Comparison of ENCODE assay signal across 24 mouse cellular contexts in the genomic region with DNA sequence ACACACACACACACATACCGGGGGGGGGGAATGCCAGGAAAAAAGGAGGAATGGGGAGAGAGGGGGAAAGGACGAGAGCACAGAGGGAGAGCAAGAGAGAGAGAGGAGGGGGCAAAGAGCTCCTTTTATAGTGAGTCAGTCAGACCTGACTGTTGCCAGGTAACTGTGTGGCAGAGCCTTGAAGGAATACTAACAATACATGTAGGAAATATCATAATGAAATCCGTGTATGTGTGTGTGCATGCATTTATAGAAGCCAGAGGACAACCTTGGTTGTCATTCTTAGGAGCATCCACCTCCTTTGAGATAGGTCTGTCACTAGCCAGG.
DNase-seq lines count a peak whose midpoint lies in the region; ATAC-seq and TF ChIP-seq lines count a peak whose summit lies in the region.
"Had no signal": no experiment of that assay in that cellular context is flagged by ENCODE, and none has a peak within 500 bp of the region (broad histone marks: within the 10 kb centered on the region; RNA-seq: fewer than 3 reads in every experiment).

No protein-coding gene starts in this region.

- H3K4me1 ChIP-seq in hindbrain, embryonic 13.5 days (replicated peaks): 0 out of 2 replicates have a peak, but pooled peaks cover 8% of the 10 kb centered on the region
- peaks cover 9% of the 10 kb centered on the region for H3K4me1 ChIP-seq in hindbrain, embryonic 10.5 days (replicated peaks)
- peaks cover 11% of the 10 kb centered on the region for H3K4me1 ChIP-seq in forebrain, embryonic 13.5 days
- H3K4me1 ChIP-seq in hindbrain, embryonic 15.5 days (replicated peaks): no peaks in the 10 kb centered on the region
- H3K4me1 ChIP-seq in midbrain, postnatal 0 days (ENCODE audit: insufficient read depth, low read length): no peaks in the 10 kb centered on the region
- H3K4me1 ChIP-seq: liver, embryonic 15.5 days; lung, embryonic 15.5 days; stomach, embryonic 15.5 days had no signal

- no peaks in the 10 kb centered on the region for H3K9me3 ChIP-seq in hindbrain, embryonic 13.5 days
- H3K9me3 ChIP-seq in hindbrain, embryonic 10.5 days: no peaks in the 10 kb centered on the region
- no peaks in the 10 kb centered on the region for H3K9me3 ChIP-seq in forebrain, embryonic 13.5 days (replicated peaks)
- no peaks in the 10 kb centered on the region for H3K9me3 ChIP-seq in hindbrain, embryonic 15.5 days
- H3K9me3 ChIP-seq in midbrain, postnatal 0 days (ENCODE audit: low read length): no peaks in the 10 kb centered on the region
- H3K9me3 ChIP-seq: limb, embryonic 10.5 days; liver, embryonic 15.5 days; lung, embryonic 15.5 days; stomach, embryonic 15.5 days had no signal

- no peak for TF ChIP-seq CTCF in midbrain, postnatal 0 days (IDR thresholded peaks at IDR 0.05)

- no peak for DNase-seq in hindbrain, embryonic 10.5 days (ENCODE audit: low spot score)
- peak; percentile 28 for DNase-seq in midbrain, postnatal 0 days (ENCODE audit: low spot score)
- DNase-seq in testis, postnatal 14 days (ENCODE audit: low spot score): no peak
- no peak for DNase-seq in embryo, embryonic 10 days (ENCODE audit: low spot score)
- DNase-seq: adrenal gland, postnatal 14 days; cerebellum, adult 9-10 months; gastrocnemius, postnatal 36 days; heart, adult 2 months; kidney, adult 18-20 months; liver; lung, postnatal 36 days; right cerebral cortex, postnatal 4 days had no signal

- 0 out of 2 replicates have a peak overlapping the region, but pooled peaks have one; percentile 25 for H3K4me2 ChIP-seq in hindbrain, embryonic 13.5 days
- peak overlapping the region; percentile 25; the same call in 1 of the 2 replicates for H3K4me2 ChIP-seq in forebrain, embryonic 13.5 days
- peak overlapping the region; percentile 37 for H3K4me2 ChIP-seq in hindbrain, embryonic 15.5 days
- no peak overlapping the region for H3K4me2 ChIP-seq in midbrain, postnatal 0 days (ENCODE audit: low read depth, low read length, poor library complexity, severe bottlenecking)
- H3K4me2 ChIP-seq: liver, embryonic 15.5 days; lung, embryonic 15.5 days; stomach, embryonic 15.5 days had no signal

- no peaks in the 10 kb centered on the region for H3K36me3 ChIP-seq in hindbrain, embryonic 13.5 days
- H3K36me3 ChIP-seq in hindbrain, embryonic 10.5 days: no peaks in the 10 kb centered on the region
- no peaks in the 10 kb centered on the region for H3K36me3 ChIP-seq in forebrain, embryonic 13.5 days (ENCODE audit: poor library complexity, severe bottlenecking)
- H3K36me3 ChIP-seq in hindbrain, embryonic 15.5 days: no peaks in the 10 kb centered on the region
- no peaks in the 10 kb centered on the region for H3K36me3 ChIP-seq in midbrain, postnatal 0 days (ENCODE audit: insufficient read depth, low read length)
- H3K36me3 ChIP-seq: limb, embryonic 10.5 days; liver, embryonic 15.5 days; lung, embryonic 15.5 days; stomach, embryonic 15.5 days had no signal

- WGBS in hindbrain, embryonic 13.5 days: 51% methylated on average over 3 of the region's 3 CpGs
- 47% methylated on average over 2 of the region's 3 CpGs for WGBS in hindbrain, embryonic 10.5 days
- WGBS in forebrain, embryonic 13.5 days: 49% methylated on average over 3 of the region's 3 CpGs
- WGBS in hindbrain, embryonic 15.5 days: 64% methylated on average over 3 of the region's 3 CpGs
- 29% methylated on average over 3 of the region's 3 CpGs for WGBS in midbrain, postnatal 0 days

- peak; percentile 72 for ATAC-seq in hindbrain, embryonic 13.5 days (ENCODE audit: low FRiP score)
- peak; percentile 41 for ATAC-seq in forebrain, embryonic 13.5 days
- peak; percentile 75 for ATAC-seq in hindbrain, embryonic 15.5 days (ENCODE audit: low FRiP score, low read depth)
- ATAC-seq in midbrain, postnatal 0 days (ENCODE audit: low FRiP score): peak; percentile 87
- ATAC-seq in megakaryocyte progenitor cell, adult 5-6 weeks (replicated peaks; ENCODE audit: poor library complexity): no peak
- ATAC-seq: CD4-positive, CD25-positive, alpha-beta regulatory T cell, adult 4 months; inflammation-experienced regulatory T-cells, adult 6 months had no signal

- no peaks in the 10 kb centered on the region for H3K27me3 ChIP-seq in hindbrain, embryonic 13.5 days
- no peaks in the 10 kb centered on the region; the same call in 1 of the 2 replicates for H3K27me3 ChIP-seq in hindbrain, embryonic 10.5 days (ENCODE audit: insufficient read depth, poor library complexity, severe bottlenecking)
- H3K27me3 ChIP-seq in forebrain, embryonic 13.5 days: no peaks in the 10 kb centered on the region
- no peaks in the 10 kb centered on the region for H3K27me3 ChIP-seq in hindbrain, embryonic 15.5 days
- no peaks in the 10 kb centered on the region for H3K27me3 ChIP-seq in midbrain, postnatal 0 days (ENCODE audit: insufficient read depth, low read length)
- H3K27me3 ChIP-seq: liver, embryonic 15.5 days; lung, embryonic 15.5 days; stomach, embryonic 15.5 days had no signal

- H3K4me3 ChIP-seq in hindbrain, embryonic 13.5 days: no peak overlapping the region
- H3K4me3 ChIP-seq in hindbrain, embryonic 10.5 days: no peak overlapping the region
- H3K4me3 ChIP-seq in forebrain, embryonic 13.5 days: no peak overlapping the region
- H3K4me3 ChIP-seq in hindbrain, embryonic 15.5 days: no peak overlapping the region
- no peak overlapping the region for H3K4me3 ChIP-seq in midbrain, postnatal 0 days (ENCODE audit: low read depth, low read length)
- H3K4me3 ChIP-seq: heart, adult 2 months; limb, embryonic 10.5 days; liver, embryonic 15.5 days; lung, embryonic 15.5 days; myocyte; stomach, embryonic 15.5 days had no signal

- peak overlapping the region; percentile 90 for H3K27ac ChIP-seq in hindbrain, embryonic 13.5 days
- no peak overlapping the region for H3K27ac ChIP-seq in hindbrain, embryonic 10.5 days
- H3K27ac ChIP-seq in forebrain, embryonic 13.5 days: peak overlapping the region; percentile 74
- peak overlapping the region; percentile 81 for H3K27ac ChIP-seq in hindbrain, embryonic 15.5 days (replicated peaks)
- H3K27ac ChIP-seq in midbrain, postnatal 0 days (ENCODE audit: low read depth, low read length): peak overlapping the region; percentile 60
- H3K27ac ChIP-seq: heart, adult 2 months; kidney, postnatal 0 days; limb, embryonic 10.5 days; liver, embryonic 15.5 days; lung, embryonic 15.5 days; stomach, embryonic 15.5 days had no signal

- no peak overlapping the region for H3K9ac ChIP-seq in hindbrain, embryonic 13.5 days
- H3K9ac ChIP-seq in forebrain, embryonic 13.5 days: no peak overlapping the region; the same call in 1 of the 2 replicates
- H3K9ac ChIP-seq in hindbrain, embryonic 15.5 days: no peak overlapping the region
- no peak overlapping the region for H3K9ac ChIP-seq in midbrain, postnatal 0 days (replicated peaks; ENCODE audit: low read length, poor library complexity, severe bottlenecking)
- H3K9ac ChIP-seq: liver, embryonic 15.5 days; lung, embryonic 15.5 days; stomach, embryonic 15.5 days had no signal
